14 mouse cellular contexts compared by ENCODE assay signal in the genomic region with DNA sequence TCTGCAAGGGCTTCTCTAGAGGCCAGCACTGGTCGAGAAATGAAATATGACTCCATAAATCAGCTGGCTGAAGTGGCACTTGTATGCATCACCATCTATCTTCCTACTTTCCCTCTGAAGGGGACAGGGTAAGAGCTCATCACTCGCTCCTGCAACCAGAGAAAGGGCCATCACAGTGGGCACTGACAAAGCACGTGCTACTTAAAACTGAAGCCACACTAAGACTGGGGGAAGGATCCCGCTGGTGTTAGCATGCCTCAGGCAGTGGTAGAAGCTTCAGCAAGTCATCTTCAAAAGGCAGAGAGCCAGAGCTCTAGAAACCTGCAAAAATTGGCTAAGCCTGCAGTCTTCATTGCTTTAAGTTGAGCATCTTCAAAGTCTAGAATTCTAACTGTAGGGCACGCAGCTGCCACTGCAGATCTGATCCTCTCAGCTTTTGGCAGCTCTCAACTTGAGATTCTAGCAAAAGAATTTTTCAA. TPM values are rescaled to one million over a fixed set of nuclear protein-coding genes. Genes with fewer than 3 reads are reported as not detected.
DNase-seq lines count a peak whose midpoint lies in the region; ATAC-seq and TF ChIP-seq lines count a peak whose summit lies in the region.
"Had no signal": no experiment of that assay in that cellular context is flagged by ENCODE, and none has a peak within 500 bp of the region (broad histone marks: within the 10 kb centered on the region; RNA-seq: fewer than 3 reads in every experiment).

No protein-coding gene starts in this region.

- no peak for ATAC-seq in lung, embryonic 14.5 days (ENCODE audit: insufficient read depth)
- 0 out of 2 replicates have a peak, but pooled peaks have one; percentile 27 for ATAC-seq in forebrain, embryonic 11.5 days (replicated peaks; ENCODE audit: low FRiP score)
- ATAC-seq in hindbrain, embryonic 13.5 days (ENCODE audit: low FRiP score): peak; percentile 63
- ATAC-seq in midbrain, postnatal 0 days (ENCODE audit: low FRiP score): peak; percentile 73

- H3K9me3 ChIP-seq in lung, embryonic 14.5 days (ENCODE audit: low read depth, low read length): no peaks in the 10 kb centered on the region
- H3K9me3 ChIP-seq in forebrain, embryonic 11.5 days (ENCODE audit: control insufficient read depth, low read length): no peaks in the 10 kb centered on the region
- H3K9me3 ChIP-seq in hindbrain, embryonic 13.5 days: no peaks in the 10 kb centered on the region
- no peaks in the 10 kb centered on the region for H3K9me3 ChIP-seq in midbrain, postnatal 0 days (ENCODE audit: low read length)
- H3K9me3 ChIP-seq: stomach, embryonic 15.5 days had no signal

- no peak for TF ChIP-seq CTCF in lung, embryonic 14.5 days (IDR thresholded peaks at IDR 0.05; ENCODE audit: low read depth)
- no peak for TF ChIP-seq CTCF in midbrain, postnatal 0 days (IDR thresholded peaks at IDR 0.05)

- DNase-seq in lung, embryonic 14.5 days: peak; percentile 29
- no peak for DNase-seq in lung, postnatal 4 days
- DNase-seq in forebrain, embryonic 11.5 days (ENCODE audit: low spot score): peak; percentile 48
- DNase-seq in midbrain, postnatal 0 days (ENCODE audit: low spot score): no peak
- DNase-seq in adrenal gland, postnatal 25 days: no peak
- DNase-seq in thymus, postnatal 10 days (ENCODE audit: low spot score in 2 of 2): no peak
- DNase-seq: cerebellum, postnatal 14 days; heart, adult 2 months; kidney, postnatal 25 days; lung, adult 2 months; thymus, postnatal 4 days had no signal

- H3K36me3 ChIP-seq in lung, embryonic 14.5 days (ENCODE audit: insufficient read depth): peaks cover 38% of the 10 kb centered on the region
- no peaks in the 10 kb centered on the region; the same call in 1 of the 2 replicates for H3K36me3 ChIP-seq in forebrain, embryonic 11.5 days (ENCODE audit: control insufficient read depth, insufficient read depth, low read length)
- H3K36me3 ChIP-seq in hindbrain, embryonic 13.5 days: peaks cover 4% of the 10 kb centered on the region; the same call in 1 of the 2 replicates
- no peaks in the 10 kb centered on the region for H3K36me3 ChIP-seq in midbrain, postnatal 0 days (ENCODE audit: insufficient read depth, low read length)

- H3K27ac ChIP-seq in lung, embryonic 14.5 days (ENCODE audit: low read depth): no peak overlapping the region
- H3K27ac ChIP-seq in forebrain, embryonic 11.5 days (ENCODE audit: low read depth, low read length): peak overlapping the region; percentile 0
- peak overlapping the region; percentile 58 for H3K27ac ChIP-seq in hindbrain, embryonic 13.5 days
- peak overlapping the region; percentile 43; the same call in 1 of the 2 replicates for H3K27ac ChIP-seq in midbrain, postnatal 0 days (ENCODE audit: low read depth, low read length)
- H3K27ac ChIP-seq: heart, adult 2 months; left cerebral cortex, adult 2 months; stomach, embryonic 15.5 days had no signal

- WGBS in lung, embryonic 14.5 days: 62% methylated on average over 5 of the region's 5 CpGs
- 70% methylated on average over 5 of the region's 5 CpGs for WGBS in forebrain, embryonic 11.5 days
- 57% methylated on average over 5 of the region's 5 CpGs for WGBS in hindbrain, embryonic 13.5 days
- WGBS in midbrain, postnatal 0 days: 37% methylated on average over 5 of the region's 5 CpGs

- no peak overlapping the region for H3K9ac ChIP-seq in lung, embryonic 14.5 days
- no peak overlapping the region for H3K9ac ChIP-seq in forebrain, embryonic 11.5 days (ENCODE audit: low read length)
- H3K9ac ChIP-seq in hindbrain, embryonic 13.5 days: no peak overlapping the region
- no peak overlapping the region for H3K9ac ChIP-seq in midbrain, postnatal 0 days (replicated peaks; ENCODE audit: low read length, poor library complexity, severe bottlenecking)
- H3K9ac ChIP-seq: stomach, embryonic 15.5 days had no signal

- H3K27me3 ChIP-seq in lung, embryonic 14.5 days (ENCODE audit: insufficient read depth, low read length): no peaks in the 10 kb centered on the region
- H3K27me3 ChIP-seq in forebrain, embryonic 11.5 days (ENCODE audit: control insufficient read depth, insufficient read depth, low read length): no peaks in the 10 kb centered on the region
- no peaks in the 10 kb centered on the region for H3K27me3 ChIP-seq in hindbrain, embryonic 13.5 days
- no peaks in the 10 kb centered on the region for H3K27me3 ChIP-seq in midbrain, postnatal 0 days (ENCODE audit: insufficient read depth, low read length)
- H3K27me3 ChIP-seq: stomach, embryonic 15.5 days had no signal

- H3K4me2 ChIP-seq in lung, embryonic 14.5 days: no peak overlapping the region
- no peak overlapping the region for H3K4me2 ChIP-seq in forebrain, embryonic 11.5 days (ENCODE audit: low read depth, low read length, severe bottlenecking)
- H3K4me2 ChIP-seq in hindbrain, embryonic 13.5 days: no peak overlapping the region
- H3K4me2 ChIP-seq in midbrain, postnatal 0 days (ENCODE audit: low read depth, low read length, poor library complexity, severe bottlenecking): no peak overlapping the region
- H3K4me2 ChIP-seq: stomach, embryonic 15.5 days had no signal

- H3K4me1 ChIP-seq in lung, embryonic 14.5 days (ENCODE audit: insufficient read depth): no peaks in the 10 kb centered on the region
- peaks cover 10% of the 10 kb centered on the region for H3K4me1 ChIP-seq in forebrain, embryonic 11.5 days (replicated peaks; ENCODE audit: control insufficient read depth, insufficient read depth, low read length)
- peaks cover 45% of the 10 kb centered on the region for H3K4me1 ChIP-seq in hindbrain, embryonic 13.5 days (replicated peaks)
- H3K4me1 ChIP-seq in midbrain, postnatal 0 days (ENCODE audit: insufficient read depth, low read length): no peaks in the 10 kb centered on the region
- H3K4me1 ChIP-seq: stomach, embryonic 15.5 days had no signal

- H3K4me3 ChIP-seq in lung, embryonic 14.5 days (ENCODE audit: low read depth, low read length): no peak overlapping the region
- no peak overlapping the region for H3K4me3 ChIP-seq in forebrain, embryonic 11.5 days (ENCODE audit: low read depth, low read length)
- no peak overlapping the region for H3K4me3 ChIP-seq in hindbrain, embryonic 13.5 days
- no peak overlapping the region for H3K4me3 ChIP-seq in midbrain, postnatal 0 days (ENCODE audit: low read depth, low read length)
- H3K4me3 ChIP-seq: heart, adult 2 months; left cerebral cortex, adult 2 months; stomach, embryonic 15.5 days had no signal

RNA-seq across cellular contexts. Expression of gene Psmb7, which starts 35.0 kb away (rescaled TPM):
- polyA plus RNA-seq in lung, embryonic 14.5 days (2014; fragmentation: Nextera tagmentation; extraction: Ambion mirVana): 264 and 270 TPM in 2 replicates
- polyA plus RNA-seq in forebrain, embryonic 11.5 days (2014; fragmentation: Nextera tagmentation; extraction: Ambion mirVana): 333 and 341 TPM in 2 replicates
- 314 and 317 TPM in 2 replicates for polyA plus RNA-seq in hindbrain, embryonic 13.5 days (2015; fragmentation: Nextera tagmentation; extraction: Ambion mirVana)
- 218 and 239 TPM in 2 replicates for total RNA-seq in midbrain, postnatal 0 days (2014; rRNA removed)
- polyA plus RNA-seq in midbrain, postnatal 0 days (2015; fragmentation: Nextera tagmentation; extraction: Ambion mirVana): 282 and 287 TPM in 2 replicates
- 284 and 333 TPM in 2 replicates for total RNA-seq in adrenal gland, postnatal 25 days (2021)

Comparison
In these comparisons a context has a peak if more than half of its experiments do, and no peak if none do; other contexts are left out.
1. DNase-seq: peak in lung, embryonic 14.5 days (single experiment) and forebrain, embryonic 11.5 days (single experiment); none in lung, postnatal 4 days (0 of 2), midbrain, postnatal 0 days (single experiment), adrenal gland, postnatal 25 days (single experiment) and thymus, postnatal 10 days (0 of 2).